Mouse (Mus musculus) hindbrain, embryonic 11.5 days (tissue): ENCODE data around the gene Cfap157. TPM values are rescaled to one million over a fixed set of nuclear protein-coding genes. Genes with fewer than 3 reads are reported as not detected.
A peak's percentile ranks its signal among the peaks of the same experiment; 100 is the strongest.

Experiments used
- ATAC-seq: fragments of 200-750 bp; cut with Nextera tagmentation; 2 replicates; pipeline ENCODE4 v1.8.0; 2017; ENCODE audit warnings: mild to moderate bottlenecking, moderate TSS enrichment, moderate library complexity; ENCODE audit not compliant: low FRiP score
- DNase-seq: peaks from one replicate; pipeline ENCODE4 v3.0.0-alpha.2; 2015; ENCODE audit warnings: low spot score
- H3K27ac ChIP-seq: fragments of 300-500 bp; sonication (generic); 2 replicates; pipeline ENCODE4 v1.5.1; 2014; ENCODE audit warnings: mild to moderate bottlenecking, low read depth, low read length
- H3K27me3 ChIP-seq: fragments of 300-500 bp; sonication (generic); 2 replicates; pipeline ENCODE4 v1.6.1; 2014; ENCODE audit warnings: mild to moderate bottlenecking, low read length, moderate library complexity, mixed read lengths; ENCODE audit not compliant: control insufficient read depth, insufficient read depth
- H3K36me3 ChIP-seq: fragments of 300-500 bp; sonication (generic); 2 replicates; pipeline ENCODE4 v1.6.1; 2014; ENCODE audit warnings: mild to moderate bottlenecking, low read length, moderate library complexity, mixed read lengths; ENCODE audit not compliant: control insufficient read depth, insufficient read depth
- H3K4me1 ChIP-seq: fragments of 300-500 bp; sonication (generic); replicated peaks from 2 replicates; pipeline ENCODE4 v1.6.1; 2014; ENCODE audit warnings: low read length, mixed read lengths; ENCODE audit not compliant: control insufficient read depth, insufficient read depth
- H3K4me2 ChIP-seq: fragments of 300-500 bp; sonication (generic); replicated peaks from 2 replicates; pipeline ENCODE4 v1.6.1; 2014; ENCODE audit warnings: mild to moderate bottlenecking, low read depth, low read length
- H3K4me3 ChIP-seq: fragments of 300-500 bp; sonication (generic); 2 replicates; pipeline ENCODE4 v1.5.1; 2014; ENCODE audit warnings: low read depth, low read length
- H3K9ac ChIP-seq: fragments of 300-500 bp; sonication (generic); 2 replicates; pipeline ENCODE4 v1.6.1; 2014; ENCODE audit warnings: low read depth, low read length
- H3K9me3 ChIP-seq: fragments of 300-500 bp; sonication (generic); 2 replicates; pipeline ENCODE4 v1.6.1; 2016; ENCODE audit warnings: low read length; ENCODE audit not compliant: control insufficient read depth
- WGBS: fragments of 180-500 bp; shearing (Covaris S2); extraction: QIAGEN DNeasy Blood & Tissue Kit; methylation state at CpG from one replicate; pipeline ENCODE4 v1.1.7; 2014; 5-methylcytosine and 5-hydroxymethylcytosine counted together
- polyA plus RNA-seq: library from polyadenylated mRNA; unstranded; fragments of >200 nt; fragmentation: Nextera tagmentation; extraction: Ambion mirVana; gene quantifications from 2 replicates; pipeline ENCODE4 v1.2.1, GENCODE M21; 2014

Gene Cfap157
- polyA plus RNA-seq, 1 experiment from 2014 or later = 0.80 TPM

DNA sequence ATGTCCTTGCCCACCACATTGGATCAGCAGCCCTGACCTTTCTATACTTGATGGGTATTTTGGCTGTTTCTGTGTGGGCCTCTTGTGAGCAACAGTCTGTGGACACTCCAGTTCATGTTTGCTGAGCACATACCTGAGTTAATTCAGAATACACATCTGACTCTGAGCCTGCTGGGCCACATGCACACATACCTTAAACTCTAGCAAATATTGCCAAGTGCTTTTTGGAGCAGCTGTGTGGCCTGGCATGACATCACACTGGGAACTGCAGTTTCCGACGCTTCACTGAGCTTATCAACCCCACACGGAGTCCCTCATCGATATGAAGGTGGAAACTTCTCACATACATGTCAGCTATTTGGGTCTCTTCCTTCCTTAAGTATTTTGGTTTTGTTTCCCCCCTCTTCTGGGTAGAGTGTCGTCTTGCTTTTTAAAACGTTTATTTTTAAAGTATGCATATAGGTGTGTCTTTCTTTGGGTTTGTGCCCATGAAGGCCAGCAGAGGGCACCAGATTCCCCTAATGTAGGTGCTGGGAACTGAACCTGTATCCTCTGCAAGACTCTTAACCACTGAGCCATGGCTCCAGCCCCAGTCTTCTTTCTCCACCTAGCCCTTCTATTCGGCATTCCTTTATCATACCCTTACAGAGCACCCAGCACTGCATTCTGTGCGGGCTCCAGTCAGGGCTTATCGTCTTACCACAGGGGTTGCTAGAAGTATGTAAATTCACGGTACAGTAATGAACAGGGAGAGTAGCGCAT, 37.0 kb upstream of the Cfap157 start:
- DNase-seq (peak; percentile 51), ATAC-seq (no peak)
- Histone ChIP-seq H3K4me2 (no peak overlapping the region), H3K9ac (no peak overlapping the region), H3K36me3 (no peaks in the 10 kb centered on the region), H3K9me3 (no peaks in the 10 kb centered on the region), H3K4me1 (peaks cover 5% of the 10 kb centered on the region), H3K27ac (no peak overlapping the region), H3K4me3 (no peak overlapping the region), H3K27me3 (no peaks in the 10 kb centered on the region)
- 71% methylated on average over 11 of the region's 11 CpGs for WGBS

DNA sequence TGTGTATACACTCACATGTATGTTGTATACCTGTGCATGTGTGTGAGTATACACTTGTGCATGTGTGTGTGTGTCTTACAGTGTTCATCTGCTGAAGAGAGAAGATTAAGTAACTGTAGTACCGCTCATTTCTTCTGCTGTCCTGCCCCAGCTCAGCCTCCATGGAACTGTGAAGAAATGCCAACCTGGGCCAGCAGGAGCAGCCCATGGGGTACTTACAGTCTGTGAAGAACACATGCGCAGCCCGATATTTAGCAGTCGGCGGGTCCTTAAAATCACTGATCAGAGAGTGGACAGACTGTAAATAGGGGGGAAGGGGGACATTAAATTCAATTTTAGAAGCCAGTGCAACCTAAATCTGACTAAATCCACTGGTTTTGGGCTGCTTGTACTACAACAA, 34.0 kb upstream of the Cfap157 start:
- ATAC-seq (no peak), DNase-seq (no peak)
- H3K9ac ChIP-seq = no peak overlapping the region
- H3K9me3 ChIP-seq = no peaks in the 10 kb centered on the region
- peaks cover 3% of the 10 kb centered on the region for H3K4me1 ChIP-seq
- no peak overlapping the region for H3K4me2 ChIP-seq
- no peaks in the 10 kb centered on the region for H3K27me3 ChIP-seq
- 95% methylated on average over 5 of the region's 5 CpGs for WGBS
- no peak overlapping the region for H3K4me3 ChIP-seq
- H3K27ac ChIP-seq = no peak overlapping the region
- no peaks in the 10 kb centered on the region for H3K36me3 ChIP-seq

GRCm38 (mm10) chr2:32817589-32817988, 33.4 kb upstream of the Cfap157 start:
- no peaks in the 10 kb centered on the region for H3K27me3 ChIP-seq
- no peak overlapping the region for H3K27ac ChIP-seq
- H3K4me1 ChIP-seq = no peaks in the 10 kb centered on the region
- ATAC-seq (no peak), DNase-seq (no peak)
- WGBS = 67% methylated on average over 7 of the region's 7 CpGs
- H3K9me3 ChIP-seq = no peaks in the 10 kb centered on the region
- no peak overlapping the region for H3K9ac ChIP-seq
- H3K36me3 ChIP-seq = no peaks in the 10 kb centered on the region
- H3K4me3 ChIP-seq = no peak overlapping the region
- no peak overlapping the region for H3K4me2 ChIP-seq

DNA sequence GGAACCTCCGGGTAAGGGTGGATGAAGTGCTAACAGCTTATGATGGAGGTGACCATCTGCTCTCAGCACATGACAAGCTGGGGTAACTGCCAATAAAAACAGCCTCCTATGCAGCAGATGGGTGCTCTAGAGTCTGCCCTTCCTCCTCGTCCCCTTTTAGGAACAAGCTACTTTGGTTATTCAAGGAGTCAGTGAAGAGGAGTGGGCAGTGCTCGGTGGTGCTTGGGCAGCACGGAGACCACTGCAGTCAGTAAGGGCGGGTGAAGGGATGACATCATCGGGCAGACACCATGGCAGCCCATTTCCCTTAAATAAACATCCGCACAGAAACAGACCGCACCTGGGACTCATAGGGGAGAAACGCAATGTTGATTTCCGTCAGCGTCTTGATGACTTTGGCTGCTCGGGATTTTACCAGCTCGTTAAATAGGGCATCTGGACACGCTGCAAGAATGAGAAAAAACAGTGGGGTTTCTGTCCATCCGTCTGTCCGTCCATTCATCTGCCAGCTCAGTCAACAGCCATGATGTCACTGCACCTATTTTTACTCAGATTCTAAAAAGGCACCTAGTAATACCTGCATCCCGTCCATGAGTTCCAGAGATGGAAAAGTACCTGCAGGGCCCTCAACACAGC, 32.8 kb upstream of the Cfap157 start:
- ATAC-seq (no peak), DNase-seq (no peak)
- Histone ChIP-seq H3K36me3 (no peaks in the 10 kb centered on the region), H3K27ac (no peak overlapping the region), H3K9ac (no peak overlapping the region), H3K9me3 (no peaks in the 10 kb centered on the region), H3K27me3 (no peaks in the 10 kb centered on the region), H3K4me3 (no peak overlapping the region), H3K4me1 (no peaks in the 10 kb centered on the region), H3K4me2 (no peak overlapping the region)
- 75% methylated on average over 17 of the region's 17 CpGs for WGBS

- Histone ChIP-seq H3K27me3 (no peaks in the 10 kb centered on the region), H3K27ac (no peak overlapping the region), H3K4me2 (no peak overlapping the region), H3K9me3 (no peaks in the 10 kb centered on the region), H3K9ac (no peak overlapping the region), H3K4me3 (no peak overlapping the region), H3K4me1 (no peaks in the 10 kb centered on the region), H3K36me3 (no peaks in the 10 kb centered on the region)
- DNase-seq (no peak), ATAC-seq (no peak)
- 92% methylated on average over 2 of the region's 2 CpGs for WGBS
Measured at GRCm38 (mm10) chr2:32816497-32816896, 32.3 kb upstream of the Cfap157 start.

GRCm38 (mm10) chr2:32811959-32812358, 27.7 kb upstream of the Cfap157 start:
- no peak overlapping the region for H3K9ac ChIP-seq
- ATAC-seq = no peak
- no peaks in the 10 kb centered on the region for H3K9me3 ChIP-seq
- no peak overlapping the region for H3K4me2 ChIP-seq
- no peak overlapping the region for H3K4me3 ChIP-seq
- no peaks in the 10 kb centered on the region for H3K27me3 ChIP-seq
- H3K4me1 ChIP-seq = no peaks in the 10 kb centered on the region
- H3K36me3 ChIP-seq = 0 out of 2 replicates have a peak, but pooled peaks cover 6% of the 10 kb centered on the region
- WGBS = 82% methylated on average over 8 of the region's 8 CpGs
- DNase-seq = no peak
- no peak overlapping the region for H3K27ac ChIP-seq

- no peak overlapping the region for H3K4me2 ChIP-seq
- WGBS = 93% methylated on average over 14 of the region's 14 CpGs
- no peaks in the 10 kb centered on the region for H3K9me3 ChIP-seq
- DNase-seq (no peak), ATAC-seq (no peak)
- no peaks in the 10 kb centered on the region for H3K4me1 ChIP-seq
- H3K4me3 ChIP-seq = no peak overlapping the region
- no peaks in the 10 kb centered on the region for H3K27me3 ChIP-seq
- H3K36me3 ChIP-seq = peaks cover 6% of the 10 kb centered on the region; the same call in 1 of the 2 replicates
- H3K9ac ChIP-seq = no peak overlapping the region
- no peak overlapping the region for H3K27ac ChIP-seq
Measured at GRCm38 (mm10) chr2:32808816-32809566, 24.8 kb upstream of the Cfap157 start.

- H3K4me2 ChIP-seq = no peak overlapping the region
- no peak overlapping the region for H3K27ac ChIP-seq
- ATAC-seq (no peak), DNase-seq (no peak)
- H3K9me3 ChIP-seq = no peaks in the 10 kb centered on the region
- no peak overlapping the region for H3K4me3 ChIP-seq
- no peaks in the 10 kb centered on the region for H3K4me1 ChIP-seq
- 66% methylated on average over 10 of the region's 10 CpGs for WGBS
- H3K36me3 ChIP-seq = peaks cover 4% of the 10 kb centered on the region; the same call in 1 of the 2 replicates
- H3K9ac ChIP-seq = no peak overlapping the region
- no peaks in the 10 kb centered on the region for H3K27me3 ChIP-seq
Measured at GRCm38 (mm10) chr2:32798251-32798962, 14.2 kb upstream of the Cfap157 start.
